Mouse (Mus musculus): ENCODE data around the gene Atp13a3. TPM values are rescaled to one million over a fixed set of nuclear protein-coding genes. Genes with fewer than 3 reads are reported as not detected.
"Not testable (repeated sequence)": the region's sequence is repeated elsewhere in the genome, so short reads cannot be mapped to it uniquely, and the experiment has no call there.

Gene Atp13a3
- polyA plus RNA-seq, 1 experiment: 25.4 TPM

DNA sequence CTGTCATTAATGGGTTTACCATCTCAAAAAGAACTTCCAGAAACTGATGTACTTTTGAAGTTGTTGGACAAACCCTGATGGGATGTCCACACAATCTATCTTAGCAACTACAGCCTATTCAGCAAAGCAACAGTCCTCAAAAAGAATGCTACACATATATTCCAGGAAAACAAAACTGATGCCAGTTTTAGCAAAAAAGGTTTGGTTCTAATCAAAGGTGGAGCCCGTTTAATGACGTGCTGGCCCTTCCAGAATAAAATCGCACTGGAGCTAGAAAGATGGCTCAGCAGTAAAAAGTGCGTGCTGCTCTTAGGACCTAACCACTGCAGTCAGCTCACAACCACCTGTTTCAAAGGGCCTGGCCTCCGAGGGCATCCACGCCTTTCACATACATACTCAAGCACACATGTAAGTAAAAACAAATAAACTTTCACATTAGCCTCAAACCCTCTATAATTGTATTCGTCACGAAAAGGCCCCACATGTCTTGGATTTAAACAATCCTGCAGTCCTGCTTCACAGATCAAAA, 18.8 kb downstream of the Atp13a3 start:
- H3K27ac ChIP-seq (ENCODE audit: insufficient read depth, low read depth, low read length): no peak overlapping the region
- no peak for DNase-seq
- WGBS: 72% methylated on average over 8 of the region's 8 CpGs

GRCm38 (mm10) chr16:30385531-30385930, 20.2 kb downstream of the Atp13a3 start:
- DNase-seq: no peak
- TF ChIP-seq CTCF (conservative IDR thresholded peaks at IDR 0.05; ENCODE audit: insufficient read depth, insufficient read length, low read depth, low read length): no peak
- no peak overlapping the region for H3K4me3 ChIP-seq (ENCODE audit: insufficient read depth, low read depth, low read length)
- peaks cover 3% of the 10 kb centered on the region; the same call in 1 of the 2 replicates for H3K4me1 ChIP-seq (ENCODE audit: control insufficient read depth, insufficient read depth, low read length)
- H3K27ac ChIP-seq (ENCODE audit: insufficient read depth, low read depth, low read length): no peak overlapping the region
- no peaks in the 10 kb centered on the region for H3K36me3 ChIP-seq (ENCODE audit: control insufficient read depth, insufficient read depth, low read length)
- WGBS: 81% methylated on average over 1 of the region's 1 CpGs
- no peaks in the 10 kb centered on the region for H3K27me3 ChIP-seq (replicated peaks; ENCODE audit: control insufficient read depth, insufficient read depth, low read length)

More for the DNA sequence above, 18.8 kb downstream of the Atp13a3 start:
- TF ChIP-seq POLR2A (IDR thresholded peaks at IDR 0.05; ENCODE audit: low read depth, low read length): no peak
- TF ChIP-seq CTCF (conservative IDR thresholded peaks at IDR 0.05; ENCODE audit: insufficient read depth, insufficient read length, low read depth, low read length): no peak
- Histone ChIP-seq H3K36me3 (ENCODE audit: control insufficient read depth, insufficient read depth, low read length) (no peaks in the 10 kb centered on the region), H3K27me3 (replicated peaks; ENCODE audit: control insufficient read depth, insufficient read depth, low read length) (no peaks in the 10 kb centered on the region), H3K4me3 (ENCODE audit: insufficient read depth, low read depth, low read length) (no peak overlapping the region), H3K4me1 (ENCODE audit: control insufficient read depth, insufficient read depth, low read length) (peaks cover 8% of the 10 kb centered on the region; the same call in 1 of the 2 replicates)

- no peak for DNase-seq
- Histone ChIP-seq H3K4me3 (ENCODE audit: insufficient read depth, low read depth, low read length) (no peak overlapping the region), H3K27me3 (replicated peaks; ENCODE audit: control insufficient read depth, insufficient read depth, low read length) (no peaks in the 10 kb centered on the region), H3K36me3 (ENCODE audit: control insufficient read depth, insufficient read depth, low read length) (no peaks in the 10 kb centered on the region), H3K27ac (ENCODE audit: insufficient read depth, low read depth, low read length) (no peak overlapping the region), H3K4me1 (ENCODE audit: control insufficient read depth, insufficient read depth, low read length) (no peaks in the 10 kb centered on the region; the same call in 1 of the 2 replicates)
- TF ChIP-seq CTCF (conservative IDR thresholded peaks at IDR 0.05; ENCODE audit: insufficient read depth, insufficient read length, low read depth, low read length) (no peak), POLR2A (IDR thresholded peaks at IDR 0.05; ENCODE audit: low read depth, low read length) (no peak)
- 88% methylated on average over 3 of the region's 3 CpGs for WGBS
Measured at GRCm38 (mm10) chr16:30376237-30376636, 29.5 kb downstream of the Atp13a3 start.

GRCm38 (mm10) chr16:30374927-30375326, 30.8 kb downstream of the Atp13a3 start:
- no peak overlapping the region for H3K27ac ChIP-seq (ENCODE audit: insufficient read depth, low read depth, low read length)
- no peaks in the 10 kb centered on the region; the same call in 1 of the 2 replicates for H3K4me1 ChIP-seq (ENCODE audit: control insufficient read depth, insufficient read depth, low read length)
- H3K27me3 ChIP-seq (replicated peaks; ENCODE audit: control insufficient read depth, insufficient read depth, low read length): no peaks in the 10 kb centered on the region
- no peaks in the 10 kb centered on the region for H3K36me3 ChIP-seq (ENCODE audit: control insufficient read depth, insufficient read depth, low read length)
- WGBS: 83% methylated on average over 3 of the region's 3 CpGs
- no peak overlapping the region for H3K4me3 ChIP-seq (ENCODE audit: insufficient read depth, low read depth, low read length)
- DNase-seq: no peak
- no peak for TF ChIP-seq POLR2A (IDR thresholded peaks at IDR 0.05; ENCODE audit: low read depth, low read length)
- TF ChIP-seq CTCF (conservative IDR thresholded peaks at IDR 0.05; ENCODE audit: insufficient read depth, insufficient read length, low read depth, low read length): no peak

DNA sequence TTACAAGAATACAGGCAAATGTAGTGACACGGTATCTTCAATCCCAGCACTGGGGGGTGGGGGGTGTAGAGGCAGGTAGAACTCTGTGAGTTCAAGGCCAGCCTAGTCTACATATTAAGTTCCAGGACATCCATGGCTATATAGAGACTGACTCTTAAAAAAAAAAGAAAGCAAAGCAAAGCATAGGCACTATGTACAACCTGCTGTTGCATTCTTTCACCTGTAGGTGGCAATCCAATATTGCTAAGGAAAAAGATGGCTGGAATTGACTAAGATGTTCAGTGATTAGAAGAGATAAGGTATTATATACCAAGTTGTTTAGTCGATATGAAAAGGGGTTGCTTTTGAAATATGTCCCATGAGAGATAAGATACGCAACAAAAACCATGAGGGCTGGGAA, 31.5 kb downstream of the Atp13a3 start:
- H3K27ac ChIP-seq (ENCODE audit: insufficient read depth, low read depth, low read length): no peak overlapping the region
- TF ChIP-seq CTCF (conservative IDR thresholded peaks at IDR 0.05; ENCODE audit: insufficient read depth, insufficient read length, low read depth, low read length) (no peak), POLR2A (IDR thresholded peaks at IDR 0.05; ENCODE audit: low read depth, low read length) (no peak)
- no peak overlapping the region for H3K4me3 ChIP-seq (ENCODE audit: insufficient read depth, low read depth, low read length)
- no peaks in the 10 kb centered on the region for H3K36me3 ChIP-seq (ENCODE audit: control insufficient read depth, insufficient read depth, low read length)
- H3K27me3 ChIP-seq (replicated peaks; ENCODE audit: control insufficient read depth, insufficient read depth, low read length): no peaks in the 10 kb centered on the region
- H3K4me1 ChIP-seq (ENCODE audit: control insufficient read depth, insufficient read depth, low read length): no peaks in the 10 kb centered on the region; the same call in 1 of the 2 replicates
- peak; percentile 66 for DNase-seq
- 50% methylated on average over 3 of the region's 3 CpGs for WGBS

DNA sequence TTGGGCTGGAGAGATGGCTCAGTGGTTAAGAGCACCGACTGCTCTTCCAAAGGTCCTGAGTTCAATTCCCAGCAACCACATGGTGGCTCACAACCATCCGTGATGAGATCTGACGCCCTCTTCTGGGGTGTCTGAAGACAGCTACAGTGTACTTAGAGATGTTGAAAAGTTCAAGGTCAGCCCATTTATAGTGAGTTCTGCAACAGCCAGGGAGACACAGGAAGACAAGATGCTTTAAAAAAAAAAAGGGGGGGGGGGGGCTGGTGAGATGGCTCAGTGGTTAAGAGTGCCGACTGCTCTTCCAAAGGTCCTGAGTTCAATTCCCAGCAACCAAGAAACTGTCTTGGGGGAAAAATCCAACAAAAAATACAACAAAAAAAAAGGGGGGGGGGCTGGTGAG, 32.5 kb downstream of the Atp13a3 start:
- not testable (repeated sequence) for H3K27ac ChIP-seq (ENCODE audit: insufficient read depth, low read depth, low read length)
- 89% methylated on average over 4 of the region's 4 CpGs for WGBS

GRCm38 (mm10) chr16:30367395-30367794, 38.4 kb downstream of the Atp13a3 start:
- H3K4me3 ChIP-seq (ENCODE audit: insufficient read depth, low read depth, low read length): no peak overlapping the region
- H3K27me3 ChIP-seq (replicated peaks; ENCODE audit: control insufficient read depth, insufficient read depth, low read length): no peaks in the 10 kb centered on the region
- H3K36me3 ChIP-seq (ENCODE audit: control insufficient read depth, insufficient read depth, low read length): no peaks in the 10 kb centered on the region
- no peak for TF ChIP-seq POLR2A (IDR thresholded peaks at IDR 0.05; ENCODE audit: low read depth, low read length)
- no peak for TF ChIP-seq CTCF (conservative IDR thresholded peaks at IDR 0.05; ENCODE audit: insufficient read depth, insufficient read length, low read depth, low read length)
- 75% methylated on average over 2 of the region's 2 CpGs for WGBS
- no peak for DNase-seq
- no peaks in the 10 kb centered on the region; the same call in 1 of the 2 replicates for H3K4me1 ChIP-seq (ENCODE audit: control insufficient read depth, insufficient read depth, low read length)
- no peak overlapping the region for H3K27ac ChIP-seq (ENCODE audit: insufficient read depth, low read depth, low read length)

More for the DNA sequence above, 32.5 kb downstream of the Atp13a3 start:
- DNase-seq; H3K4me1 ChIP-seq (ENCODE audit: control insufficient read depth, insufficient read depth, low read length); H3K4me3 ChIP-seq (ENCODE audit: insufficient read depth, low read depth, low read length); H3K36me3 ChIP-seq (ENCODE audit: control insufficient read depth, insufficient read depth, low read length); H3K27me3 ChIP-seq (replicated peaks; ENCODE audit: control insufficient read depth, insufficient read depth, low read length): not testable (repeated sequence)

Data from kidney, adult 2 months (tissue).